Mouse (Mus musculus) embryonic facial prominence, embryonic 14.5 days (tissue): ENCODE data around the gene Zbtb22. TPM values are rescaled to one million over a fixed set of nuclear protein-coding genes. Genes with fewer than 3 reads are reported as not detected.
"Not testable (repeated sequence)": the region's sequence is repeated elsewhere in the genome, so short reads cannot be mapped to it uniquely, and the experiment has no call there.

Source experiments
- ATAC-seq: fragments of 200-750 bp; cut with Nextera tagmentation; 2 replicates; pipeline ENCODE4 v1.8.0; 2017; ENCODE audit warnings: low read depth, moderate number of reproducible peaks, moderate TSS enrichment
- DNase-seq: peaks from one replicate; pipeline ENCODE4 v3.0.0-alpha.2; 2015; ENCODE audit warnings: low spot score
- H3K27ac ChIP-seq: fragments of 300-500 bp; sonication (generic); replicated peaks from 2 replicates; pipeline ENCODE4 v1.5.1; 2014; ENCODE audit warnings: low read depth, mild to moderate bottlenecking, low read length, moderate library complexity
- H3K27me3 ChIP-seq: fragments of 300-500 bp; sonication (generic); replicated peaks from 2 replicates; pipeline ENCODE4 v1.6.1; 2014; ENCODE audit warnings: low read length; ENCODE audit not compliant: control insufficient read depth, insufficient read depth
- H3K36me3 ChIP-seq: fragments of 300-500 bp; sonication (generic); 2 replicates; pipeline ENCODE4 v1.6.1; 2014; ENCODE audit warnings: low read length, mixed read lengths; ENCODE audit not compliant: control insufficient read depth, insufficient read depth
- H3K4me1 ChIP-seq: fragments of 300-500 bp; sonication (generic); 2 replicates; pipeline ENCODE4 v1.6.1; 2014; ENCODE audit warnings: antibody characterized with exemption, low read length; ENCODE audit not compliant: control insufficient read depth, insufficient read depth
- H3K4me2 ChIP-seq: fragments of 300-500 bp; sonication (generic); 2 replicates; pipeline ENCODE4 v1.6.1; 2014; ENCODE audit warnings: low read depth, mild to moderate bottlenecking, low read length, moderate library complexity, mixed read lengths
- H3K4me3 ChIP-seq: fragments of 300-500 bp; sonication (generic); 2 replicates; pipeline ENCODE4 v1.5.1; 2014; ENCODE audit warnings: low read depth, mild to moderate bottlenecking, low read length
- H3K9ac ChIP-seq: fragments of 300-500 bp; sonication (generic); 2 replicates; pipeline ENCODE4 v1.6.1; 2014; ENCODE audit warnings: low read depth, mild to moderate bottlenecking, low read length, moderate library complexity, mixed read lengths
- H3K9me3 ChIP-seq: fragments of 300-500 bp; sonication (generic); 2 replicates; pipeline ENCODE4 v1.6.1; 2016; ENCODE audit warnings: low read length; ENCODE audit not compliant: control insufficient read depth
- WGBS: fragments of 180-500 bp; shearing (Covaris S2); extraction: QIAGEN DNeasy Blood & Tissue Kit; methylation state at CpG from one replicate; pipeline ENCODE4 v1.1.7; 2014; 5-methylcytosine and 5-hydroxymethylcytosine counted together
- polyA plus RNA-seq: library from polyadenylated mRNA; unstranded; fragments of >200 nt; fragmentation: Nextera tagmentation; extraction: Ambion mirVana; gene quantifications from 2 replicates; pipeline ENCODE4 v1.2.1, GENCODE M21; 2014

The Zbtb22 gene
- polyA plus RNA-seq, 1 experiment from 2014 or later, result 8.9 TPM

DNA sequence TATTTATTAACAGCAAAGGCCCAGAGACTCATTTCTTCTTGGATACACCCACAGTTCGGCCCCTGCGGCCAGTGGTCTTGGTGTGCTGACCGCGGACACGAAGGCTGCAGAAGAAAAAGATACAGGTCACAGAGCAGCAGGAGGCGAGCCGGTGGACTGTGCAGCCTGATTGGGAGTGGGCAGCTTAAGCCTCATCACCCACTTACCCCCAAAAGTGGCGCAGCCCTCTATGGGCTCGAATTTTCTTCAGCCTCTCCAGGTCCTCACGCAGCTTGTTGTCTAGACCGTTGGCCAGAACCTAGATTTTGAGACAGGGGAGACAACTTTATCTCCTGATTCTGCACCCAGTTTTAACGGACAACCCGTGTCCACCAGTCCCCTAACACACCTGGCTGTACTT, 36.3 kb downstream of the Zbtb22 start:
- peak overlapping the region; percentile 80 for H3K4me2 ChIP-seq
- H3K9ac ChIP-seq, result peak overlapping the region; percentile 70
- H3K4me3 ChIP-seq, result peak overlapping the region; percentile 46
- H3K36me3 ChIP-seq, result peaks cover 50% of the 10 kb centered on the region
- not testable (repeated sequence) for DNase-seq, ATAC-seq, H3K27me3 ChIP-seq, H3K9me3 ChIP-seq, H3K27ac ChIP-seq
- peaks cover 30% of the 10 kb centered on the region for H3K4me1 ChIP-seq
- 86% methylated on average over 13 of the region's 13 CpGs for WGBS

DNA sequence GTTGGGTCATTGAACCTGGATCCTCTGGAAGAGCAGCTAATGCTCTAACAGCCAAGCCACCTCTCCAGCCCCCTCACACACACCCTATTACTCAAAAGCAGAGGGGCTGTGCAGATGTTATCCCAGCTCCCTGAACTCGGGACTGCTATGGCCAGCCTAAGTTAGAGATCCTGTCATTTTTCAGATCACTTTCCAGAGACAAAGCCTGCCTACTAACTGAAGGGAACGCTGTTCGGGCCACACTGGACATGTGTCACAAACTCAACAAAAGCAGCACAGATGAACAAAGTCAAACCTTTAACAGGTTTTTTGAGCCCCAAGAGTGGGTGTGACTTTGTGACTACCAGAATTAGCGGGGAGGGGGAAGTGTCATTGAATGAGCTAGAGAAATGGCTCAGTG, 37.2 kb downstream of the Zbtb22 start:
- H3K36me3 ChIP-seq, result peaks cover 51% of the 10 kb centered on the region

DNA sequence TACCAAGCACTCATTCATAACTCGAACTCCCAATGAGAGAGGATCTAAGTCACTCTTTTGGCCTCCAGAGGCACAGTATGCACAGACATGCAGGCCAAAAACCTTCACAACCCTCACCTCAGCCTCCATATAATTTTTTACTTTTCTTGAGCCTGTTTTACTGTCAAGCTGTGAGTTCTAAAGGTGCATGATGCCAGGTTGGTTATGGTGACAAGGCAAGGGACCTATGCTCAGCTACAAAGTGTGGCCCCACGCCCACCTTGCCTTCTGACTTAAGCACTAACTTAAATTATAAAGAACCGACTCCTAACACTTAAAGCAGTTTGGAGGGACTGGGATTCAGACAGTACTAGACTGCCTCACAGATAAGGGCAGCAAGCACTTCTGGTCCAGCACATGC, 37.6 kb downstream of the Zbtb22 start:
- Histone ChIP-seq H3K27ac (no peak overlapping the region), H3K4me1 (peaks cover 30% of the 10 kb centered on the region), H3K27me3 (no peaks in the 10 kb centered on the region), H3K36me3 (peaks cover 52% of the 10 kb centered on the region), H3K9me3 (no peaks in the 10 kb centered on the region), H3K9ac (peak overlapping the region; percentile 98; the same call in 1 of the 2 replicates), H3K4me2 (peak overlapping the region; percentile 80), H3K4me3 (peak overlapping the region; percentile 99; the same call in 1 of the 2 replicates)
- DNase-seq (no peak), ATAC-seq (no peak)
- WGBS, result 82% methylated on average over 3 of the region's 3 CpGs

More for the DNA sequence above, 37.2 kb downstream of the Zbtb22 start:
- H3K27me3 ChIP-seq, result no peaks in the 10 kb centered on the region
- DNase-seq (no peak), ATAC-seq (no peak)
- peak overlapping the region; percentile 98 for H3K9ac ChIP-seq
- 85% methylated on average over 4 of the region's 4 CpGs for WGBS
- H3K4me2 ChIP-seq, result peak overlapping the region; percentile 80
- 0 out of 2 replicates have a peak overlapping the region, but pooled peaks have one; percentile 8 for H3K27ac ChIP-seq
- H3K9me3 ChIP-seq, result no peaks in the 10 kb centered on the region
- 0 out of 2 replicates have a peak overlapping the region, but pooled peaks have one; percentile 0 for H3K4me3 ChIP-seq
- peaks cover 30% of the 10 kb centered on the region for H3K4me1 ChIP-seq

DNA sequence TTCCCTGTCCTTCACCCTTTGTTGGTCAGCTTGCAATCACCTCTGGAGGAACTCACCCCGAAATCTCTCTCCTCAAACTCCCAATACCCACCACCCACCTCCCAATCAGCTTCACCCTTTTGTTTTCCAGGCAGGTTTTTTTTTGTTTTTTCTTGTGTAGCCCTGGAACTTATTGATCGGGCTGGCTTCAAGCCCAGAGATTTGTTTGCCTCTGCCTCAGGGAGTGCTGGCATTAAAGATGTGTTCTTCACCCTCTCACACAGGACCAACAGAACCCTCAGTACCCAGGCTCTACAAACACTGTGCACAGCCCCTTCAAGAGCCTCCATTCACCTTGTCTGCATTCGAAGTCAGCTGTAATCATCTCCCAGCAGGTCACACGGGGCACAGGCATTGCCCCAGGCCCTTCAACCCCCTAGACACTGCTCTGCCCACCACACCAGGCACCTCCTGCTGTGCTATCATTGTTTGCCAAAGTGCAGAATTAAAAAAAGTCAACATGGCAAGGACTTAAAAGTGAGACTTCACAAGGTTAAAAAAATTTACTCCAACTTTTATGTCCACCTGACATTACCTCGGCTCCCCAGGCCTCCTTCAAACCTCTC, 38.4 kb downstream of the Zbtb22 start:
- H3K36me3 ChIP-seq, result peaks cover 50% of the 10 kb centered on the region
- peak overlapping the region; percentile 98 for H3K9ac ChIP-seq
- peak overlapping the region; percentile 94; the same call in 1 of the 2 replicates for H3K27ac ChIP-seq
- no peaks in the 10 kb centered on the region for H3K27me3 ChIP-seq
- peaks cover 30% of the 10 kb centered on the region for H3K4me1 ChIP-seq
- H3K4me2 ChIP-seq, result peak overlapping the region; percentile 80
- WGBS, result 30% methylated on average over 5 of the region's 5 CpGs
- peak overlapping the region; percentile 99 for H3K4me3 ChIP-seq
- H3K9me3 ChIP-seq, result no peaks in the 10 kb centered on the region
- DNase-seq, result no peak
- no peak for ATAC-seq

DNA sequence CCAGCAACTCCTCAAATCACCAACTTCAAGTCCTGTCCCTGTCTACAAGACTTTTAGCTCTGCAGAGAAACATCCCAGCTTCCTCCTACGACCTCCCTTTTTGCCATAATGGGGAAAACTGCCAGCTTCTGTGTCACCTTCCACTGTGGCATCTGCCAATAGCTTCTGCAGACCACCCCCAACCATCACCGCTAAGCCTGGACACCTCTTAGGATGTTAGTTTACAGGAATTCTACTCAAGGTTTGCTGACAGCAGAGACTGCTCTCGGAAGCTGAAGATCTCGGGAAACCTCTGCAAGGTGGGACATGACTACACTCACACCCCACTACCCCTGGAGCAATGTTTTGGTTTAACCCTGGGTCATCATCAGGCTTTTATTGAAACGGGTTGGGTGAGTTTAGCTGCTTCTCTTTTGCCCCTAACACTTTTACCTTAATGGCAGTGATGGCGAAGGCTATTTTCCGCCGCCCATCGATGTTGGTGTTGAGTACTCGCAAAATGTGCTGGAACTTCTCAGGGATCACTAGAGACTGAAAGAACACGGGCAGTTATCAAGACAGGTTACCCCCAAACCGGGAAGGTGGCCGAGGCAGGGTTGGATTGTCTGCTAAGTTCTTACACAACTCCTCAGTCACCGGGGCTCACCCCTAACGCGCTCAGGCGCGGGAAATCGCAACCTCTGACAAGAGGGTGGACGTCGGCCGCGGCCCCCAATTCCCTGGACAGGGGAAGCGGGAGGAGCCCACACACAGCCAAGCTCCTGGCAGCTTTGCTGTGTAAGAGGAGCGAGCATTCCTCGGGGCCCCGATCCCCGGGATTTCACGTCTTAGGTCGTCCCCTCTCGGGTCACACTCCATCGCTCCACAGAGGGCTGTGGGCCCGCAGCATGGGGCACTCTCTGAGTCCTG, 39.2 kb downstream of the Zbtb22 start:
- peak; percentile 10 for ATAC-seq
- peaks cover 50% of the 10 kb centered on the region for H3K36me3 ChIP-seq

DNA sequence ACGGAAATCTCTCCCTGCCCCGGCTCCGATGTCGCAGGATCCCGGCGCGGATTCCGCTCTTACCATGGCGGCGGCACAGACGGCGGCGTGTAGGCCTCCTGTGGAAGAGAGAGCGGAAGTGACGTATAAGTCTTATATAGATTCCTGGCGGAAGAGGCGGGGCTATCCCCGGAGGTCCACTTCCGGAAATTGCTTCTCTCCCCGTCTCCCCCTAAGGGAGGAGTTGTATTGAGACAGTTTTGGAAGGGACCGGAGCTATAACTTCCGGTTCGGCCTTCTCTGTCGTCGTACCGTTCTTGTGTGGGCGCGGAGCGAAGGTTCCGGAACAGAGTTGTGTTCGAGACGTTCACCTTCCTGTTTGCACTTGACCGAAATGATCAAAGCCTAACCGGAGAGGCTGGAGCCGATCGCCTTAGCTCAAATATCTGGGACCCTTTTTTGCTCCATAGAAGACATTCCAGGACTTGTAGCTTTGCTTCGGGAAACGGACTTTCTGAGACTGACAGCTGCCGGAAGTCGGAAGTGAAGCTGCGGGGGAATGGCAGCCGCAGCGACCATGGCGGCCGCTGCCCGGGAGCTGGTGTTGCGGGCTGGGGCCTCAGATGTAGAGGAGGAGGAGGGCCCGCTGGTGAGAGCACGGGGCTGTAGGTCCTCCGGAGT, 40.0 kb downstream of the Zbtb22 start, which contains the start of the genes Vps52 and Rps18:
Gene Vps52, plus strand, starts transcription at position 258 of the 660 bp plus-strand sequence.
Gene Rps18, minus strand, starts transcription at position 447 of the 660 bp plus-strand sequence.
- H3K4me1 ChIP-seq, result peaks cover 30% of the 10 kb centered on the region
- no peaks in the 10 kb centered on the region for H3K27me3 ChIP-seq
- H3K9ac ChIP-seq, result peak within 1 kb of the TSS; percentile 98
- peaks cover 54% of the 10 kb centered on the region for H3K36me3 ChIP-seq
- H3K4me2 ChIP-seq, result peak within 1 kb of the TSS; percentile 80
- peak within 1 kb of the TSS; percentile 99 for H3K4me3 ChIP-seq
- peak; percentile 99 for DNase-seq
- no peaks in the 10 kb centered on the region for H3K9me3 ChIP-seq
- under 1% methylated on average over 48 of the region's 50 CpGs for WGBS
- H3K27ac ChIP-seq, result peak within 1 kb of the TSS; percentile 94
- ATAC-seq, result peak; percentile 86

More for the DNA sequence above, 39.2 kb downstream of the Zbtb22 start:
- H3K4me2 ChIP-seq, result peak overlapping the region; percentile 80
- peak overlapping the region; percentile 94 for H3K27ac ChIP-seq
- peak overlapping the region; percentile 98 for H3K9ac ChIP-seq
- H3K4me1 ChIP-seq, result peaks cover 30% of the 10 kb centered on the region
- H3K9me3 ChIP-seq, result no peaks in the 10 kb centered on the region
- no peaks in the 10 kb centered on the region for H3K27me3 ChIP-seq
- WGBS, result under 1% methylated on average over 31 of the region's 33 CpGs
- H3K4me3 ChIP-seq, result peak overlapping the region; percentile 99
- DNase-seq, result peak; percentile 18

DNA sequence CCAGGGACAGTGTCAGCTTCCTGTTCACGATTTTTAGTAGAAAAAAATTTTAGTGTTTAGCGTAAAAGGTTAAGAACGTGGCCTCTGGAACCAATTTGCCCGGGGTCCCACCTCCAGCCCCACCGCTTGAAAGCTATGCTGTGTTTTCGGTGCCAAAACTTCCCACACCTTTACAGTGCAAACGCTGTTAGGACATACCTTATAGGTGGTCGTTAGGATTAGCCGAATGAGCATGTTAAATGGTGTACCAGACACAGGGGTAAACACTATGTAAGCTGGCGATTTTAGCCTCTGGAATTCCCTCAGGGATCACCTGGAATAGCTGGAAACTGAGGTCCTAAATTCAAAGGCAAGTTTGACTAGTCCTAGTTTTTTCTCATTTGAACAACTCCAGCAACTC, 40.6 kb downstream of the Zbtb22 start:
- Histone ChIP-seq H3K4me1 (peaks cover 29% of the 10 kb centered on the region), H3K27me3 (no peaks in the 10 kb centered on the region), H3K36me3 (peaks cover 60% of the 10 kb centered on the region), H3K9me3 (no peaks in the 10 kb centered on the region), H3K4me3 (peak overlapping the region; percentile 99), H3K9ac (peak overlapping the region; percentile 77), H3K4me2 (peak overlapping the region; percentile 80), H3K27ac (peak overlapping the region; percentile 82)
- WGBS, result 8% methylated on average over 10 of the region's 10 CpGs
- ATAC-seq (no peak), DNase-seq (no peak)

DNA sequence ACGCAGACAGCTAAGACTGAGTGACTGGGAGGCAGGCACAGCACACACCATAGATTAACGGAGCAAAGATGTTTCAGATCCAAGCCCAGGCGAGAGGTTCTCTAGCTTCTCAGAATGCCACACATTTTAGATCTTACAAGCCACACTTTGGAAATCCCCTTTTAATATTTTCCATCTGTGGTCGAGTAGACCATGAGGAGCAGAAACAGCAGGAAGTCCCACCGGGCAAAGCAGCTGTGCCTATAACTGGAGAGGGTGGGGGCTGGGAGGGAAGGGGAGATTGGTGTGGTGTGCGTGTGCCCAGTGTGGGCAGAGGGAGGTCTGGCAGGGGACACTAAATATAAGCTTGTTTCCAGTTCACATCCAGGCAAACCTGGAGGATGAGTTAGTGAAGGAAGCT, 41.8 kb downstream of the Zbtb22 start:
- Histone ChIP-seq H3K9ac (no peak overlapping the region), H3K4me2 (no peak overlapping the region), H3K27ac (no peak overlapping the region), H3K36me3 (peaks cover 60% of the 10 kb centered on the region), H3K9me3 (no peaks in the 10 kb centered on the region), H3K4me1 (peaks cover 22% of the 10 kb centered on the region), H3K27me3 (no peaks in the 10 kb centered on the region), H3K4me3 (no peak overlapping the region)
- WGBS, result 65% methylated on average over 6 of the region's 6 CpGs
- ATAC-seq, result no peak
- DNase-seq, result no peak
